ENCODE assay signal across 8 mouse cellular contexts in the genomic region with DNA sequence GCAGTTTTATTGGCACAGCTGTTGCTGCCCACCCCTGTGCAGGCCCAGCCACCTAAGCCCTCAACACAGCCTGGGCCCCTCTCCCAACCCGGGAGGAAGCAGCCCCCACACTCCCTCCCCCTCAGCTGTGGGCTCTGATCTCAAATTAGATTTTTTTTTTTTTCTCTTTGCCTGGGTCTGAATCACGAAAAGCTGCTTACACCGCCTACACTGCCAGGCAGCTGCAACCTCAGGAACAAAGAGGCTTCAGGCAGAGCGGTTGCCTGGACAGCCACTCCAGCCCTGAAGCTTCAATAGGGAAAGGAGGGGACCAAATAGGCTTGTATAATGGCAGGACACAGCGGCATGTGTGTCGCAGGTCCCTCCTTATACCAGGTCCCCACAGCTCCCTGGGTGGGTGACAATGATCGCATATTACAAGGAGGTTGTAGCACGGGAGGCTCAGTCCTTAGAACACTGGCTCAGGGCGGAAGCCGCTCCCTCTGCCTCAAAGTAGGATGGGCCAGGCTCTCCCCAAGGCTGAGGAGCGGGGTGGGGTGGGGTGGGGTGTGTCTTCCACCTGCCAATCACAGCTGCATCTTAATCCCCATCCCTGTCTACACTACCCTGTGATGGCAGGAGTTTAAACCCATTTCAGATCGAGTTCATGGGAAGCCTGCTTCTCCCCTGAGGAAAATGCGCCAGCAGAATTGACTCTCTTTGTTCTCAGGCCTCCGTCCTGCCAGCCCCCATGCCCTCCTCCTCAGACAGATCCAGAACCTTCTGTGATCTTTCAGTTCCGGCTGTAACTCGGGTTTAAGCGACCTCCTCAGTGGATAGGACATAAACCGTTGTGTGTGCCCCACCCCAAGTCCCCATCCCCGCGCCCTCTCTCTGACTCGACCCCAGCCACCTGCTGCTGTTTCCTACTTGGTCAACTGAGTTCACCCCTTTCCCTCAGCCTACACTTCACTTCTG. TPM values are rescaled to one million over a fixed set of nuclear protein-coding genes. Genes with fewer than 3 reads are reported as not detected.
DNase-seq lines count a peak whose midpoint lies in the region; ATAC-seq and TF ChIP-seq lines count a peak whose summit lies in the region.

No protein-coding gene starts in this region.

- no peak for TF ChIP-seq POLR2A in lung, adult 2 months (IDR thresholded peaks at IDR 0.05; ENCODE audit: borderline replicate concordance, extremely low read depth, low read depth, low read length)

- no peaks in the 10 kb centered on the region for H3K9me3 ChIP-seq in lung, embryonic 14.5 days (ENCODE audit: low read depth, low read length)
- no peaks in the 10 kb centered on the region for H3K9me3 ChIP-seq in hindbrain, embryonic 13.5 days
- H3K9me3 ChIP-seq in limb, embryonic 10.5 days (replicated peaks): no peaks in the 10 kb centered on the region
- H3K9me3 ChIP-seq in neural tube, embryonic 14.5 days (ENCODE audit: control insufficient read depth, low read length): no peaks in the 10 kb centered on the region

- no peaks in the 10 kb centered on the region for H3K36me3 ChIP-seq in lung, embryonic 14.5 days (ENCODE audit: insufficient read depth)
- no peaks in the 10 kb centered on the region for H3K36me3 ChIP-seq in hindbrain, embryonic 13.5 days
- H3K36me3 ChIP-seq in limb, embryonic 10.5 days: no peaks in the 10 kb centered on the region
- no peaks in the 10 kb centered on the region for H3K36me3 ChIP-seq in neural tube, embryonic 14.5 days (ENCODE audit: control insufficient read depth, insufficient read depth, low read length)

- peak overlapping the region; percentile 33; the same call in 1 of the 2 replicates for H3K9ac ChIP-seq in lung, embryonic 14.5 days
- peak overlapping the region; percentile 72 for H3K9ac ChIP-seq in hindbrain, embryonic 13.5 days
- H3K9ac ChIP-seq in neural tube, embryonic 14.5 days (replicated peaks; ENCODE audit: low read depth, low read length): peak overlapping the region; percentile 43

- intact Hi-C loops in gastrocnemius, postnatal 14 days (cut with DNase I; ENCODE audit: low total_unique reads): no loop called here

- peak; percentile 40 for DNase-seq in lung, embryonic 14.5 days
- no peak for DNase-seq in lung, adult 2 months
- peak; percentile 79 for DNase-seq in embryo, embryonic 11 days
- peak; percentile 82 for DNase-seq in limb, embryonic 10.5 days (ENCODE audit: low spot score)
- no peak for DNase-seq in gastrocnemius, postnatal 14 days
- no peak for DNase-seq in urinary bladder, postnatal 10 days (ENCODE audit: low spot score)

- no peak for TF ChIP-seq CTCF in lung, embryonic 14.5 days (IDR thresholded peaks at IDR 0.05; ENCODE audit: low read depth)
- no peak for TF ChIP-seq CTCF in lung, adult 2 months (IDR thresholded peaks at IDR 0.05; ENCODE audit: insufficient read depth, low read length)

- H3K4me1 ChIP-seq in lung, embryonic 14.5 days (ENCODE audit: insufficient read depth): peaks cover 6% of the 10 kb centered on the region; the same call in 1 of the 2 replicates
- H3K4me1 ChIP-seq in lung, adult 2 months (ENCODE audit: control insufficient read depth, insufficient read depth, low read length): no peaks in the 10 kb centered on the region
- peaks cover 17% of the 10 kb centered on the region for H3K4me1 ChIP-seq in hindbrain, embryonic 13.5 days (replicated peaks)
- peaks cover 44% of the 10 kb centered on the region for H3K4me1 ChIP-seq in limb, embryonic 10.5 days
- peaks cover 7% of the 10 kb centered on the region; the same call in 1 of the 2 replicates for H3K4me1 ChIP-seq in neural tube, embryonic 14.5 days (ENCODE audit: control insufficient read depth, insufficient read depth, low read length)

- no peaks in the 10 kb centered on the region for H3K27me3 ChIP-seq in lung, embryonic 14.5 days (ENCODE audit: insufficient read depth, low read length)
- no peaks in the 10 kb centered on the region for H3K27me3 ChIP-seq in hindbrain, embryonic 13.5 days
- no peaks in the 10 kb centered on the region for H3K27me3 ChIP-seq in limb, embryonic 10.5 days (ENCODE audit: low read depth, poor library complexity, severe bottlenecking)
- no peaks in the 10 kb centered on the region for H3K27me3 ChIP-seq in neural tube, embryonic 14.5 days (ENCODE audit: control insufficient read depth, insufficient read depth, low read length)

- 25% methylated on average over 21 of the region's 21 CpGs for WGBS in lung, embryonic 14.5 days
- WGBS in lung, adult 2 months: 31% methylated on average over 21 of the region's 21 CpGs
- WGBS in hindbrain, embryonic 13.5 days: 11% methylated on average over 21 of the region's 21 CpGs
- 19% methylated on average over 21 of the region's 21 CpGs for WGBS in limb, embryonic 10.5 days
- WGBS in neural tube, embryonic 14.5 days: 12% methylated on average over 21 of the region's 21 CpGs

- peak; percentile 78 for ATAC-seq in lung, embryonic 14.5 days (ENCODE audit: insufficient read depth)
- ATAC-seq in hindbrain, embryonic 13.5 days (ENCODE audit: low FRiP score): peak; percentile 91
- peak; percentile 91 for ATAC-seq in neural tube, embryonic 14.5 days (ENCODE audit: low read depth)

- H3K4me3 ChIP-seq in lung, embryonic 14.5 days (ENCODE audit: low read depth, low read length): no peak overlapping the region
- H3K4me3 ChIP-seq in lung, adult 2 months (replicated peaks; ENCODE audit: extremely low read depth, low read depth, low read length): no peak overlapping the region
- H3K4me3 ChIP-seq in hindbrain, embryonic 13.5 days: peak overlapping the region; percentile 7; the same call in 1 of the 2 replicates
- peak overlapping the region; percentile 36 for H3K4me3 ChIP-seq in limb, embryonic 10.5 days
- no peak overlapping the region for H3K4me3 ChIP-seq in neural tube, embryonic 14.5 days (ENCODE audit: low read depth, low read length)

- H3K27ac ChIP-seq in lung, embryonic 14.5 days (ENCODE audit: low read depth): peak overlapping the region; percentile 42
- H3K27ac ChIP-seq in hindbrain, embryonic 13.5 days: peak overlapping the region; percentile 98
- H3K27ac ChIP-seq in limb, embryonic 10.5 days: peak overlapping the region; percentile 92
- peak overlapping the region; percentile 92 for H3K27ac ChIP-seq in neural tube, embryonic 14.5 days (ENCODE audit: low read depth, low read length)

- H3K4me2 ChIP-seq in lung, embryonic 14.5 days: peak overlapping the region; percentile 46
- peak overlapping the region; percentile 35 for H3K4me2 ChIP-seq in hindbrain, embryonic 13.5 days
- H3K4me2 ChIP-seq in neural tube, embryonic 14.5 days (ENCODE audit: low read depth, low read length): peak overlapping the region; percentile 38

RNA-seq across cellular contexts. Expression of a gene that starts 20.2 kb away (rescaled TPM):
- not detected in 2 replicates for polyA plus RNA-seq in lung, embryonic 14.5 days (2014; fragmentation: Nextera tagmentation; extraction: Ambion mirVana)
- polyA plus RNA-seq in lung, adult 2 months (2012; rRNA removed): not detected in 2 replicates
- 0.35 TPM in 1 of 2 replicates, not detected in the other for polyA plus RNA-seq in hindbrain, embryonic 13.5 days (2015; fragmentation: Nextera tagmentation; extraction: Ambion mirVana)
- polyA plus RNA-seq in limb, embryonic 10.5 days (2016; fragmentation: Nextera tagmentation; extraction: Ambion mirVana): not detected in 2 replicates
- polyA plus RNA-seq in neural tube, embryonic 14.5 days (2014; fragmentation: Nextera tagmentation; extraction: Ambion mirVana): not detected in 2 replicates
- not detected for total RNA-seq in gastrocnemius, postnatal 14 days (2021)

RNA-seq across cellular contexts. Expression of a gene that starts 28.6 kb away (rescaled TPM):
- polyA plus RNA-seq in lung, embryonic 14.5 days (2014; fragmentation: Nextera tagmentation; extraction: Ambion mirVana): 0.24 and 0.60 TPM in 2 replicates
- 0.11 and 0.17 TPM in 2 replicates for polyA plus RNA-seq in lung, adult 2 months (2012; rRNA removed)
- 0.13 and 0.26 TPM in 2 replicates for polyA plus RNA-seq in hindbrain, embryonic 13.5 days (2015; fragmentation: Nextera tagmentation; extraction: Ambion mirVana)
- polyA plus RNA-seq in limb, embryonic 10.5 days (2016; fragmentation: Nextera tagmentation; extraction: Ambion mirVana): 0.46 and 0.50 TPM in 2 replicates
- polyA plus RNA-seq in neural tube, embryonic 14.5 days (2014; fragmentation: Nextera tagmentation; extraction: Ambion mirVana): 0.17 and 0.40 TPM in 2 replicates
- total RNA-seq in gastrocnemius, postnatal 14 days (2021): not detected

Comparison
In these comparisons a context has a peak if more than half of its experiments do, and no peak if none do; other contexts are left out.
1. DNase-seq: peak in lung, embryonic 14.5 days (single experiment), embryo, embryonic 11 days (single experiment) and limb, embryonic 10.5 days (single experiment); none in lung, adult 2 months (single experiment), gastrocnemius, postnatal 14 days (single experiment) and urinary bladder, postnatal 10 days (single experiment).
2. H3K27ac ChIP-seq: peak in every context shown above with its lines; median percentile 98 in hindbrain, embryonic 13.5 days; 92 in limb, embryonic 10.5 days; 92 in neural tube, embryonic 14.5 days; 42 in lung, embryonic 14.5 days.
3. H3K4me3 ChIP-seq: peak in hindbrain, embryonic 13.5 days (single experiment) and limb, embryonic 10.5 days (single experiment); none in lung, embryonic 14.5 days (single experiment), lung, adult 2 months (single experiment) and neural tube, embryonic 14.5 days (single experiment).
4. Peak in every context shown above with its lines, with median percentiles within 50 percentile points of each other: ATAC-seq, H3K4me2 ChIP-seq and H3K9ac ChIP-seq.